Mouse (Mus musculus) hematopoietic stem cell, adult 5-6 weeks (primary cell): Measurements from ENCODE around the gene Kpna2. TPM values are rescaled to one million over a fixed set of nuclear protein-coding genes. Genes with fewer than 3 reads are reported as not detected.
"Not testable (repeated sequence)": the region's sequence is repeated elsewhere in the genome, so short reads cannot be mapped to it uniquely, and the experiment has no call there.

Experiments used
- ATAC-seq, 2 experiments: fragments of 125-278 bp in 1 of 2; replicated peaks in 1 of 2; 2 replicates each; pipeline ENCODE4 v1.8.0; 2016 to 2017; ENCODE audit warnings: inconsistent platforms in 2 of 2, mild to moderate bottlenecking in 2 of 2, moderate number of reproducible peaks in 2 of 2, low read depth in 1 of 2, moderate TSS enrichment in 1 of 2; ENCODE audit not compliant: low FRiP score in 2 of 2, poor library complexity in 2 of 2, severe bottlenecking in 2 of 2, insufficient read depth in 1 of 2, low TSS enrichment in 1 of 2
- total RNA-seq: library from RNA; stranded (forward); fragments of 172-1452, 232-1000 nt; gene quantifications from 2 replicates; pipeline ENCODE4 v1.2.3, GENCODE M21; 2017

The Kpna2 gene
- total RNA-seq, 1 experiment from 2014 or later = 116 TPM

GRCm38 (mm10) chr11:107024406-107024805, 25.1 kb upstream of the Kpna2 start:
- ATAC-seq = no peak

GRCm38 (mm10) chr11:107022050-107022683, 22.8 kb upstream of the Kpna2 start:
- no peak for ATAC-seq

- ATAC-seq = not testable (repeated sequence)
Observed at GRCm38 (mm10) chr11:107019722-107020121, 20.4 kb upstream of the Kpna2 start.

GRCm38 (mm10) chr11:107019318-107019717, 20.0 kb upstream of the Kpna2 start:
- no peak for ATAC-seq

GRCm38 (mm10) chr11:107018606-107019005, 19.3 kb upstream of the Kpna2 start:
- no peak; a peak in 1 of 4 replicates for ATAC-seq

GRCm38 (mm10) chr11:107017339-107017886, 18.1 kb upstream of the Kpna2 start:
- ATAC-seq = no peak

- no peak for ATAC-seq
Observed at GRCm38 (mm10) chr11:107016893-107017292, 17.6 kb upstream of the Kpna2 start.

GRCm38 (mm10) chr11:107015535-107016187, 16.3 kb upstream of the Kpna2 start:
- not testable (repeated sequence) for ATAC-seq

- no peak for ATAC-seq
Observed at GRCm38 (mm10) chr11:107014597-107015309, 15.4 kb upstream of the Kpna2 start.

GRCm38 (mm10) chr11:107014020-107014585, 14.8 kb upstream of the Kpna2 start:
- no peak for ATAC-seq

GRCm38 (mm10) chr11:107012324-107013017, 13.1 kb upstream of the Kpna2 start:
- peak; percentile 93 to 94 for ATAC-seq

- ATAC-seq = peak in 1 of 2 experiments; percentile 25; a peak in 1 of 4 replicates
Observed at GRCm38 (mm10) chr11:107011669-107012323, 12.5 kb upstream of the Kpna2 start.

GRCm38 (mm10) chr11:107011171-107011570, 11.8 kb upstream of the Kpna2 start:
- ATAC-seq = no peak

GRCm38 (mm10) chr11:107010447-107010846, 11.1 kb upstream of the Kpna2 start:
- no peak for ATAC-seq

- no peak for ATAC-seq
Observed at GRCm38 (mm10) chr11:107005538-107005937, 6.2 kb upstream of the Kpna2 start.

GRCm38 (mm10) chr11:107001760-107002675, 2.7 kb upstream of the Kpna2 start:
- no peak for ATAC-seq
